Mouse (Mus musculus) retina, embryonic 14.5 days (tissue): ENCODE data around the gene Rpe65.

ENCODE experiments used
- DNase-seq: peaks from one replicate; pipeline ENCODE4 v3.0.0-alpha.2; 2015; ENCODE audit warnings: low spot score

Gene Rpe65

DNA sequence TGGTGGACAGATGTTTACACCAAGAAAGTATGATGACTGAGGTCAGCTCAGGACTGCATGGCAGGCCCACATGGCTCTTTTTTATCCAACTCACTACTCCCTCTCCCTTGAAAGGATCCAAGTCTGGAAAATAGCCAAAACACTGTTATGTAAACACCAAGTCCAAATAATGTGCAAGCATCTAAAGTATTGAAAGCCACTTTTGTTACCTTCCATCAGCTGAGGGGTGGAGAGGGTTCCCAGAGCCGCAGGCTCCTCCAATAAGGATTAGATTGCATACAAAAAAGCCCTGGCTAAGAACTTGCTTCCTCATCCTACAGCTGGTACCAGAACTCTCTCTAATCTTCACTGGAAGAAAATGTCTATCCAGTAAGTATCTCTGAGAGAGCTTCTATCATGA lies at the start of gene Rpe65:
Rpe65 (plus strand) TSS at position 301 of the 400 bp plus-strand sequence.
- DNase-seq: no peak

GRCm38 (mm10) chr3:159550224-159550623 lies 48.8 kb upstream of the Rpe65 start:
- no peak for DNase-seq

DNA sequence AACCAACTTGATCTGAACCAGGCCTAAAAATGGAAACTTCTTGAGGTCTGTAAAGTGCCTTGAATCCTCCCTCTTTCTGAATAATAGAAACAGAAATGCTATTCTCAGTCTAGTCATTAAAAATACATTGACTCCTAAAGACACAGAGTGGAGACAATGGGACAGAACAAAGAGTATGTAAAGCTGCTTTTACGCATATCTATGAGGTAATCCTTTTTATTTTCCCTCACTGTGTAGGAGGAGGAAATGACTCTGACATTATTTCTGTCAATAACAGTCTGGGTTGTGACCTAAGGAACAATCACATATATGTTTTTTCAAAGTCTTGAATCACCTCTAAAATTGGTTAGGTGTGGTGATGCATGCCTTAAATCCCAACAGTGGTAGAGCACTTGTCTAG lies 16.0 kb downstream of the Rpe65 start:
- DNase-seq: no peak

DNA sequence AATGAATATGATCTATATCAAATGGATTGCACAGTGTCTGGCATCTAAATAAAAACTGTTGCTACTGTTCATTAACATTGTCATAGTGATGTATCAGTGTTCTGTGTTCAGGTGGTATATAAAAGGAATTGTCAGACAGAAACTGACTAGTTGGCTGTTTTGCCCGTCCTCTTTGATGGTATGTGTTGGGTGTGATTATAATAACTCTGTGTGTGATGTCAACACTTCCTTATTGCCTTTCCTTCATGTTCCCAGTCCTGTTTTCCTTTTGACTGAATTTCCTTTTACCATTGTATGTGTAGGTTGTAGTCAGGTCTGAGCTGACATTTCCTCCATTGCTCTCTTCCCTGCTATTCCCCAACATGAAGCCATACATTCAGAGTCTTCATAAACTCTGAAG lies 22.1 kb downstream of the Rpe65 start:
- DNase-seq: no peak

- DNase-seq: no peak
Observed at GRCm38 (mm10) chr3:159624010-159624409, 25.0 kb downstream of the Rpe65 start.

DNA sequence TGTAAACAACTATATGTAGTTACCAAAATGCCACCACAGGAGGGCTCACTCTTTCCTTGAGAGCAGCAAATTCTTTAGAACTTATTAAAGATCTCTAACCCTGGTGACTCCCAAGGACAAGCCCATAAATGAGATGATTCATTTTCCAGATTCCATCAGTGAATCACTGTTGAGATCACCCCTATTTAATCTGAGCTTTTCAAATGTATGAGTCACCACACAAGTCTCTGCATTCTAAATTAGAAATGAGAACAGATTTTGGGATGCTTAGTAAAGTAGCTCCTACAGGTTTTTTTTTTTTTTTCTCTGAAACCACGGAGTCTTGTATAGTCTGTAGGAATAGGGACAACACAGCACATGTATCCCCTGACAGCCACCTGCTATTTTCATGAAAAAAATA lies 61.8 kb downstream of the Rpe65 start:
- no peak for DNase-seq

DNA sequence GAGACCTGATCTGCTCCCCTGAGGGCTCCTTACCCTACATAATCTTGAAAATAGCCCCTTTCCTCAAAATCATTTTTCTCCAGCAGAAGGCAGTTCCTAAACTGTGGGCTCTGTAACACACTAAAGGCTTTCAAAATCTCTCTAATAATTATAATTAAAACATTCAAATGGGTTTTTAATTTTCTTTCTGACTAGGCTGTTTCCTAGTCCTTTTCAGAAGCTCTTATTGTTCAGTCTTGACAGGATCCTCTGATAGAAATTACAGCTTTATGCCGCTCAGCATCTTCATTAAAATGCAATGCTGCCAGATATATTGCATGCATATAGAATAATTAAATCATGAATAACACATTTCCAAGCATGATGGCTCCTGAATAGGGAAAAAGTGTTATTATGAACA lies 64.4 kb downstream of the Rpe65 start:
- DNase-seq: no peak
